In genomic region chr13:68572966-68573913, GRCm38 (mm10) we compare ENCODE assay signal across 9 mouse cellular contexts. TPM values are rescaled to one million over a fixed set of nuclear protein-coding genes. Genes with fewer than 3 reads are reported as not detected.
DNase-seq lines count a peak whose midpoint lies in the region; ATAC-seq and TF ChIP-seq lines count a peak whose summit lies in the region.
"Had no signal": no experiment of that assay in that cellular context is flagged by ENCODE, and none has a peak within 500 bp of the region (broad histone marks: within the 10 kb centered on the region; RNA-seq: fewer than 3 reads in every experiment).

No protein-coding gene starts in this region.

- H3K9ac ChIP-seq in heart, embryonic 12.5 days: 0 out of 2 replicates have a peak overlapping the region, but pooled peaks have one; percentile 16
- H3K9ac ChIP-seq in hindbrain, embryonic 16.5 days (ENCODE audit: low read depth, low read length): no peak overlapping the region
- H3K9ac ChIP-seq in lung, embryonic 14.5 days: no peak overlapping the region

- no peak for TF ChIP-seq CTCF in lung, embryonic 14.5 days (IDR thresholded peaks at IDR 0.05; ENCODE audit: low read depth)

- WGBS in heart, embryonic 12.5 days: 60% methylated on average over 10 of the region's 10 CpGs
- WGBS in hindbrain, embryonic 16.5 days: 71% methylated on average over 10 of the region's 10 CpGs
- 64% methylated on average over 10 of the region's 10 CpGs for WGBS in lung, embryonic 14.5 days

- no peaks in the 10 kb centered on the region for H3K27me3 ChIP-seq in heart, embryonic 12.5 days (replicated peaks)
- H3K27me3 ChIP-seq in hindbrain, embryonic 16.5 days (replicated peaks; ENCODE audit: control insufficient read depth, insufficient read depth, low read length): no peaks in the 10 kb centered on the region
- no peaks in the 10 kb centered on the region for H3K27me3 ChIP-seq in lung, embryonic 14.5 days (ENCODE audit: insufficient read depth, low read length)

- H3K27ac ChIP-seq in heart, embryonic 12.5 days (ENCODE audit: poor library complexity, severe bottlenecking): peak overlapping the region; percentile 94
- no peak overlapping the region for H3K27ac ChIP-seq in hindbrain, embryonic 16.5 days (ENCODE audit: low read depth, low read length)
- H3K27ac ChIP-seq in lung, embryonic 14.5 days (ENCODE audit: low read depth): 0 out of 2 replicates have a peak overlapping the region, but pooled peaks have one; percentile 27

- no peak overlapping the region for H3K4me3 ChIP-seq in heart, embryonic 12.5 days
- no peak overlapping the region for H3K4me3 ChIP-seq in hindbrain, embryonic 16.5 days (ENCODE audit: low read length)
- H3K4me3 ChIP-seq in lung, embryonic 14.5 days (ENCODE audit: low read depth, low read length): no peak overlapping the region

- DNase-seq in heart, adult 11 months: no peak
- DNase-seq in R1 (ENCODE audit: low read depth, low spot score): peak; percentile 90
- peak; percentile 66 for DNase-seq in lung, embryonic 14.5 days
- no peak for DNase-seq in spleen, postnatal 36 days (ENCODE audit: low spot score in 2 of 2)
- no peak for DNase-seq in thymus, postnatal 10 days (ENCODE audit: low spot score in 2 of 2)

- H3K9me3 ChIP-seq in heart, embryonic 12.5 days (replicated peaks): no peaks in the 10 kb centered on the region
- H3K9me3 ChIP-seq in hindbrain, embryonic 16.5 days (ENCODE audit: control insufficient read depth, low read length): no peaks in the 10 kb centered on the region
- no peaks in the 10 kb centered on the region for H3K9me3 ChIP-seq in lung, embryonic 14.5 days (ENCODE audit: low read depth, low read length)
- H3K9me3 ChIP-seq: G1E had no signal

- peak; percentile 58; the same call in 1 of the 2 replicates for ATAC-seq in heart, embryonic 12.5 days (ENCODE audit: insufficient number of reproducible peaks, low FRiP score)
- peak; percentile 13 for ATAC-seq in hindbrain, embryonic 16.5 days
- peak; percentile 82 for ATAC-seq in lung, embryonic 14.5 days (ENCODE audit: insufficient read depth)
- no peak for ATAC-seq in megakaryocyte, adult 5-6 weeks (ENCODE audit: poor library complexity, severe bottlenecking)

- H3K4me1 ChIP-seq in heart, embryonic 12.5 days (replicated peaks): peaks cover 24% of the 10 kb centered on the region
- H3K4me1 ChIP-seq in hindbrain, embryonic 16.5 days (ENCODE audit: control insufficient read depth, insufficient read depth, low read depth, low read length): no peaks in the 10 kb centered on the region
- H3K4me1 ChIP-seq in lung, embryonic 14.5 days (ENCODE audit: insufficient read depth): no peaks in the 10 kb centered on the region

- peaks cover 69% of the 10 kb centered on the region for H3K36me3 ChIP-seq in heart, embryonic 12.5 days
- peaks cover 23% of the 10 kb centered on the region for H3K36me3 ChIP-seq in hindbrain, embryonic 16.5 days (ENCODE audit: control insufficient read depth, insufficient read depth, low read length)
- peaks cover 70% of the 10 kb centered on the region for H3K36me3 ChIP-seq in lung, embryonic 14.5 days (ENCODE audit: insufficient read depth)

- H3K4me2 ChIP-seq in heart, embryonic 12.5 days: peak overlapping the region; percentile 33; the same call in 1 of the 2 replicates
- no peak overlapping the region for H3K4me2 ChIP-seq in hindbrain, embryonic 16.5 days (ENCODE audit: low read length)
- no peak overlapping the region for H3K4me2 ChIP-seq in lung, embryonic 14.5 days

RNA-seq across cellular contexts. Expression of gene Mtrr, which starts 8.7 kb away (rescaled TPM):
- polyA plus RNA-seq in heart, embryonic 12.5 days (2016; fragmentation: Nextera tagmentation; extraction: Ambion mirVana): 27.2 and 28.0 TPM in 2 replicates
- polyA plus RNA-seq in hindbrain, embryonic 16.5 days (2015; fragmentation: Nextera tagmentation; extraction: Ambion mirVana): 10.6 and 12.6 TPM in 2 replicates
- polyA plus RNA-seq in lung, embryonic 14.5 days (2014; fragmentation: Nextera tagmentation; extraction: Ambion mirVana): 21.6 and 23.8 TPM in 2 replicates
- total RNA-seq in megakaryocyte, adult 5-6 weeks (2015): 4.8 and 6.6 TPM in 2 replicates
- total RNA-seq in megakaryocyte, adult 5-6 weeks (2017): 7.2 and 8.0 TPM in 2 replicates

RNA-seq across cellular contexts. Expression of gene Fastkd3, which starts 8.8 kb away (rescaled TPM):
- polyA plus RNA-seq in heart, embryonic 12.5 days (2016; fragmentation: Nextera tagmentation; extraction: Ambion mirVana): 20.9 and 22.1 TPM in 2 replicates
- polyA plus RNA-seq in hindbrain, embryonic 16.5 days (2015; fragmentation: Nextera tagmentation; extraction: Ambion mirVana): 21.9 and 22.3 TPM in 2 replicates
- 39.1 and 41.0 TPM in 2 replicates for polyA plus RNA-seq in lung, embryonic 14.5 days (2014; fragmentation: Nextera tagmentation; extraction: Ambion mirVana)
- total RNA-seq in megakaryocyte, adult 5-6 weeks (2015): 13.6 and 14.4 TPM in 2 replicates
- total RNA-seq in megakaryocyte, adult 5-6 weeks (2017): 5.3 and 7.2 TPM in 2 replicates

RNA-seq across cellular contexts. Expression of gene 1700001L19Rik, which starts 24.0 kb away (rescaled TPM):
- 0.22 TPM in 1 of 2 replicates, not detected in the other for polyA plus RNA-seq in heart, embryonic 12.5 days (2016; fragmentation: Nextera tagmentation; extraction: Ambion mirVana)
- polyA plus RNA-seq in hindbrain, embryonic 16.5 days (2015; fragmentation: Nextera tagmentation; extraction: Ambion mirVana): 9.4 and 14.4 TPM in 2 replicates
- 0.65 and 0.83 TPM in 2 replicates for polyA plus RNA-seq in lung, embryonic 14.5 days (2014; fragmentation: Nextera tagmentation; extraction: Ambion mirVana)
- total RNA-seq in megakaryocyte, adult 5-6 weeks (2015): not detected in 2 replicates
- total RNA-seq in megakaryocyte, adult 5-6 weeks (2017): not detected in 2 replicates
- total RNA-seq: G1E had no signal
- polyA plus RNA-seq: G1E had no signal

Comparison
In these comparisons a context has a peak if more than half of its experiments do, and no peak if none do; other contexts are left out.
1. DNase-seq: peak in R1 (single experiment) and lung, embryonic 14.5 days (single experiment); none in heart, adult 11 months (single experiment), spleen, postnatal 36 days (0 of 2) and thymus, postnatal 10 days (0 of 2).